Mouse (Mus musculus) heart, adult 8-10 months (tissue): ENCODE results near the gene Aqp2. TPM values are rescaled to one million over a fixed set of nuclear protein-coding genes. Genes with fewer than 3 reads are reported as not detected.

Experiments
- DNase-seq: peaks from one replicate; pipeline ENCODE4 v3.0.0; 2022; ENCODE audit warnings: low spot score
- total RNA-seq, 4 experiments: library from RNA; stranded (reverse); gene quantifications; 2 replicates each; pipeline ENCODE4 v1.2.4; 2022

The Aqp2 gene
- total RNA-seq, 4 experiments from 2014 or later = not detected

DNA sequence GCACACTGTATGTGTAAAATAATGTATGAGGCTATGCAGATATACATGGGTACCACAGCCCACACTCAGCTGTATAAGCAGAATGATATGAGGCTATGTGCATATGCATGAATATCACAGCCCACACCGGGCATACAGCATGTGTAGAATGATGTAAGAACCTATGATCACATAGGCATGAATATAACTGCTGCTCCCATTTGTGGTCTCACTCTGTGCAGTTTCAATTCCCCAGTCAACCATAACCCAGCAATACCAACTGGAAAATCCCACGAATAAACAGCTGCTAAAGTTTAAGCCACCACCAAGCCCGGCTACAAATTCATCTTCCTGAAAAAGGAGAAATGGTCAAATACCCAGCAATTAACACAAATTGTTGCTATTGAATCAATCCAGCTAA, 39.7 kb downstream of the Aqp2 start:
- no peak for DNase-seq

- DNase-seq = no peak
Measured at GRCm38 (mm10) chr15:99619821-99620220, 41.0 kb downstream of the Aqp2 start.

DNA sequence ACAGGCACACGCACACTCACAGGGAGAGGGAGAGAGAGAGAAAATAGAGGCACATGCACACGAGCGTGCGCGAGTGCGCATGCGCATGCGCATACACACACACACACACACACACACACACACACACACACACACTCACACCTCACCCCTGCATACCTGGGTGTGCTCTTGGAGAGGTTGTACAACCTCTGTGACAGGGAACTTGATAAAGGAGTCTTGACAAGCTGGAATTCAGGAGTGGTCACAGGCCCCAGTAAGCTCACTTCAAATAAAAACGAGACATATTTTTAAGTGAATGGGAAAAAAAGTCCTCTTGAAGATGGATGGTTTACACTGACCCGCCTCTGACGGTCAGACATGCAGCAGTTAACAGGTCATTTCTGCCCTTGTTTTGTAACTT, 43.2 kb downstream of the Aqp2 start:
- no peak for DNase-seq

GRCm38 (mm10) chr15:99631618-99632017, 52.8 kb downstream of the Aqp2 start:
- DNase-seq = no peak

Other genes starting within 250 kb of the Aqp2 start
- 10 to 100 TPM; 13.2 to 17.9 (median 15.8) TPM for gene Fmnl3, start 208.6 kb upstream of the Aqp2 start, total RNA-seq
- 100 to 1,000 TPM; 230 to 269 (median 248) TPM for gene Tmbim6, start 186.2 kb upstream of the Aqp2 start, total RNA-seq
- gene Nckap5l, start 121.3 kb upstream of the Aqp2 start, total RNA-seq = 1 to 10 TPM; 3.2 to 5.2 (median 4.4) TPM
- 1 to 10 TPM; 3.0 to 3.4 (median 3.3) TPM for gene Bcdin3d, start 104.3 kb upstream of the Aqp2 start, total RNA-seq
- under 1 TPM in 3 of 4 experiments, not detected in 1; 0.13 to 0.25 (median 0.14) TPM for gene Faim2, start 50.9 kb upstream of the Aqp2 start, total RNA-seq
- under 1 TPM in 3 of 4 experiments, not detected in 1; 0.26 to 0.57 (median 0.37) TPM for gene Aqp5, start 11.7 kb downstream of the Aqp2 start, total RNA-seq
- under 1 TPM in 2 of 4 experiments, not detected in 2; 0.17 to 0.41 TPM for gene Aqp6, start 22.3 kb downstream of the Aqp2 start, total RNA-seq
- 1 to 10 TPM in 1 of 4 experiments, under 1 TPM in 3; 0.46 to 1.6 (median 0.99) TPM for gene Racgap1, start 72.6 kb downstream of the Aqp2 start, total RNA-seq
- gene Asic1, start 91.3 kb downstream of the Aqp2 start, total RNA-seq = under 1 TPM; 0.14 to 0.56 (median 0.35) TPM
- 10 to 100 TPM; 21.7 to 25.8 (median 24.5) TPM for gene Smarcd1, start 123.1 kb downstream of the Aqp2 start, total RNA-seq
- 1 to 10 TPM; 2.4 to 3.3 (median 2.9) TPM for gene Gm17349, start 126.4 kb downstream of the Aqp2 start, total RNA-seq
- 10 to 100 TPM; 38.6 to 59.0 (median 49.5) TPM for gene Gpd1, start 138.5 kb downstream of the Aqp2 start, total RNA-seq
- gene Cox14, start 146.6 kb downstream of the Aqp2 start, total RNA-seq = 100 to 1,000 TPM; 240 to 284 (median 258) TPM
- 10 to 100 TPM; 17.8 to 23.6 (median 18.1) TPM for gene Cers5, start 193.8 kb downstream of the Aqp2 start, total RNA-seq